Mouse (Mus musculus) MEL (cell line): ENCODE measurements around the gene Aff1.

Source experiments
- POLR2A ChIP-seq, 2 experiments: IDR thresholded peaks; 2 replicates each; pipeline ENCODE4 v1.6.1; 2011 to 2012; ENCODE audit warnings: low read length in 2 of 2, mild to moderate bottlenecking in 2 of 2, control low read depth in 1 of 2, improper control_type of control experiment in 1 of 2, low read depth in 1 of 2, moderate library complexity in 1 of 2; ENCODE audit not compliant: control insufficient read depth in 1 of 2, insufficient read depth in 1 of 2, poor library complexity in 1 of 2
- USF1 ChIP-seq: IDR thresholded peaks from 2 replicates; pipeline ENCODE4 v1.6.1; 2014; ENCODE audit warnings: low read depth, mild to moderate bottlenecking, inconsistent platforms, low read length, improper control_type of control experiment, moderate library complexity
- ZMIZ1 ChIP-seq: IDR thresholded peaks from 2 replicates; pipeline ENCODE4 v1.6.1; 2012; ENCODE audit warnings: low read depth, mild to moderate bottlenecking, inconsistent platforms, low read length, improper control_type of control experiment, moderate library complexity

- no peak for TF ChIP-seq ZMIZ1
- no peak for TF ChIP-seq USF1
- TF ChIP-seq POLR2A (IDR thresholded peaks at IDR 0.05; ENCODE audit: control insufficient read depth in 1 of 2, insufficient read depth in 1 of 2, low read depth in 1 of 2, low read length in 2 of 2, poor library complexity in 1 of 2): no peak
Observed at GRCm38 (mm10) chr5:103821500-103822298, 129.5 kb downstream of the Aff1 start.
